Mouse (Mus musculus) small intestine, adult 2 months (tissue): ENCODE results near the gene Acsl4.

Experiments
- CTCF ChIP-seq: fragments of 200-500 bp; IDR thresholded peaks from 2 replicates; pipeline ENCODE4 v1.5.1; 2012; ENCODE audit warnings: low read depth, mild to moderate bottlenecking, control low read depth, inconsistent platforms, low read length, moderate library complexity, mixed read lengths; ENCODE audit not compliant: insufficient replicate concordance, insufficient read length; ENCODE audit errors: extremely low read depth
- POLR2A ChIP-seq: fragments of 200-500 bp; IDR thresholded peaks from 2 replicates; pipeline ENCODE4 v1.6.1; 2012; ENCODE audit warnings: low read depth, mild to moderate bottlenecking, control low read depth, inconsistent platforms, low read length, moderate library complexity

DNA sequence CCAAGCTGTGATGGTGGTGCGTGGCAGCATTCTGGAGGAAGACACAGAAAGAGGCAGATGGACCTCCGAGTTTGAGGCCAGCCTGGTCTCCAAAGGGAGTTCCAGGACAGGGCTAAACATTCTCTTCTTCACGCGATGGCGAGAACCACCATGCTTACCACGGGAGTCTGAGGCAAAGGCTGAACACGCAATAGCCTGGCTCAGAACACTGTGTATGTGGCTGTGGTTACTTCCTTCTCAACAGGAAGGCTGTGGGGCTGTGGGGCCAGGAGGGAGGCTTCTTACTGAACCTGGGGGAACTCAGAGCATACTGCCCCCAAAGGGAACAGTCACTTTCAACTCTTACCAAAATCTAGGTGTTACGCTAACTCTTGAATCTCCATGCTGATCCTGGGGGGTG lies 75.1 kb downstream of the Acsl4 start:
- TF ChIP-seq POLR2A: no peak
- no peak for TF ChIP-seq CTCF
